Mouse (Mus musculus): ENCODE measurements around the gene C2cd5.
"Not testable (repeated sequence)": the region's sequence is repeated elsewhere in the genome, so short reads cannot be mapped to it uniquely, and the experiment has no call there.

Gene C2cd5

DNA sequence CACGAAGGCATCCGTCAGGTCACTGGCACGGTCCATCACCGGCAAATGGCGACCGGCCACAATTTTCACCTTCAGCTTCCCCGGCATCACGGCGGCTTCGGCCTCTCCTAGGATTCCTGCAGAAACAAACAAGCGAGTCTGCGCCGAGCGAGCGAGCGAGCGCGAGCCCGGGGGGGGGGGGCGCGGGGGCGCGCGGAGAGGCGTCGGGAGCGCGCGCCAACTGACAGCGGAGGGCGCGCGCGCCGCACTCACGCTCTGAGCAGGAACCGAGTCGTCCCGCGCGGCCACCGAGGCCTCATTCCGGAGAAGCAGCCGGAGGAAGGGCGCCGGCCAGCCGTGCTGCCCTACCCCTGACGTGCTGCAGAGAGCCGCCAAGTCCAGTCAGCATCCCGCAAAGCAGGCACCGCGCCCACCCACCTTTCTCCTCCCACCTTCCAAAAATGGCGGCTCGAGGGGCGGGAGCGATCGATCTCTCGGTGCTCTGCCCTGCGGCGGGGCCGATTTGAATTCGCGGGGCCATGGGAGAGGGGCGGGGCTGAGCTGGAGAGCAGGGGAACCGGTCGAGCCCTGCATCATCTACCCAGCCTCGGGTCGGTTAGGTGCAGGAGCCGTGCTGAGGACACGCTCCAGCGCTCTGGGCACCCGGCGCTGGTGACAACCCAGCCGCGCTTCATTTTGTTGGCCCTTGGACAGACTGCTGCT, at the start of gene C2cd5:
Gene C2cd5, minus strand, starts transcription at position 461 of the 702 bp plus-strand sequence.
- peak; percentile 98 for DNase-seq

DNA sequence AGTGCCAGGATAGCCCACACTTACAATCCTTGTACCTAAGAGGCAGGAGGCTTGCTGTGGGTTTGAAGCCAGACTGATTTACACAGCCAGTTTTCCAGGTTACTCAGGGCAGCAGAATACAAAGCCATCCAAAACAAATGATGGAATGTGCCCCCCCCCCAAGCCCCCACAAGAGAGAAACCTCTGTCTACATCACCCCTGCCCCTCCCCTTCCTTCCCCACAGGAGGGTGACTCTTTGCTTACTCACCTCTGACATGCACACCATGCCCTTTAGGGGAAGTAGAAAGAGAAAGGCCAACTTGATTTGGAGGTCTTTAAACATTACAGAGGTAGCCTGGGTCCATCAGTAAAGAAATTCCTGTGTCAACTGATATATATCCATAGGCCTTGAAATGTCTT, 48.9 kb upstream of the C2cd5 start:
- no peak for DNase-seq

DNA sequence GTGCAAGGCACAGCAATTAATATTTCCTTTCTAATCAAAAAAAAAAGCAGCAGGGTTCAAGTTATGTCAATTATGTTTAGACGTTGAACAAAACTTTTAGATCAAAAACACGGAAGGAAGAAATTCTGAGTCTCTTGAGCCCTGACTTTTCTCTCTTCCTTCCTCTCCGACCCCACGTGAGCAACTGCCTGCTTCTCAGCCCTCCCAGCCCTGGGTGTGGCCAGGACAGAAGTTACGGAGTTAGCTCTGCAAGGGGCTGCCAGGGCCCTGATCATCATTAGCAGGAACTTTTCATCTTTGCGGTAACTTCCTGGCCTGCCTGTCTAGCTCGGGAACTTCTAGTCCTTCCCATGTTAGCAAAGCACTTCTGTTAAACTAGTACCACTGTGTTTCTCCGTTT, 46.8 kb upstream of the C2cd5 start:
- DNase-seq, result no peak

DNA sequence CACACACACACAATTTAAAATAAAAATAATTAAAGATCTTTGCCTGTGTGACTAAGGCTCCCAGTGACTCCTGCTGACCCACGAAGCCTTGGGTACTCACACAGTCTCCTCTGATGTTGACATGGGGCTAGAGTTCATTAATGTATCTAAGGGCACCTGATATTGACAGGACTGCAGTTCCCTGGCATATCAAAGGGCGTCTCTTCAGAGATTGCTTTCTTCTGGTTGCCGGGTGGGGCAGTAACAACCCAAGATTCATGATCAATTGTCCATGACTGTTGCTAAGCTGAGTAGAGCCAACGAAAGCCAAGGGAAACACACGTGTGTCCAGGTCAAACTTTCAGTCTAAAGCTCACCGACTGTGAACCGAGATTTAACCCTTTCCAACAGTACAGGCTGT, 45.1 kb upstream of the C2cd5 start:
- DNase-seq, result no peak

DNA sequence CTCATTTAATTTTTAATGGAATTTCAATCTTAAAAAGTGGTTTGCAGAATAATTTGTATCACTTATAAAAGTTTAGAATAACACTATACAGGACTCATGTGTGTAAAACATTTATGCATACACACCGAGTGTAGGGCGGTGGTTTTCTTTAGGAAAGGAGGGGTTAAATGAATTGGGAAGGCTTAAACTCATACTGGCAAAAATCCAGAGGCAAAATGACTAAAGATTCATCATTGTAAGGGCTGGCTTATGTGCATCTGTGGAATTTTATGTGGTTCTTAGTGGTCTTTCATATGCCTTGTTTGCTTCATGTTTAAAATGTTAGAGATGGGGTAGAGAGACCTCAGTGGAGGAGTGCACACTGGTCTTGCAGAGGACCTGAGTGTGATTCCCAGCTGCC, 44.6 kb upstream of the C2cd5 start:
- no peak for DNase-seq

DNA sequence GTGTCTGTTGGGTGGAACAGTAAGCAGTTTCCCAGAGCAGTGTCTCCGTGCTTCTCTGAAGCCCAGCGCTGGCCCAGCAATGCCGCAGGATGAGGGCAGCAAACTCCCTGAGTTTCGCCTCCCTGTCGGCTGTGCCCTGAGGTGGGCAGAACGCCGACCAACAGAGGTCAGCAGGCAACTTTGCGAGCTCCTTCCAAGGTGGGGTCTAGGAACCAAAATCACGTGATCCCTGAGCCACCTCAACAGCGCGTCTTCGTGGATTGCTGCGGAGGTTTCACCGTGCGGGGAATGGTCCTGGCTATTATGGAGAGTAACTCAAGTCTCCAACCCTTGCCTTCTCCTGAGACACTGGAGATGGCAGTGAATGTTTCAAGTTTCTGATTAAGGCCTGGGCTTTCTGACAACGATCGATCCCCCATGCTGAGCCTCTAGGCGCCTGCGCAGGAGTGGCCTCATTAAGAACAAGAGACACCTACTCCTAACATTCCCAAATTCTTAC, 43.9 kb upstream of the C2cd5 start:
- DNase-seq, result no peak

DNA sequence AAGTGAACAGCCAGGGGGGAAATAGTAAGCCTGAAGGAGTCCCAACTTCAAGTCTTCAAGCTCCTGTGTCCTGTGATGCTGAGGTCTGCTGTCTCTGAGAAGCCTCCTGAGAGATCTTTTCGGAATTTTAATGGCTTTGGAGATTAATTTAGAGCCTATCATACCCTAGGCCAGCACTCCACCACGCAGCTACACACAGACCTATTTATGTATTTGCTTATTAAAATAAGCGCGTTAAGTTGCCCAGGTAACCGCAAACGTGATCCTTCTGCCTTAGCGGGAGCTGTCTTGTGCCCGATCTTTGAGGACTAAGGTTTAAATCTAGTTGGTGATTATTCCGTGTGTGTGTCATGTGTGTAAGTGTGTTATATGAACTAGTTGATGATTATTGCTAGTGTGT, 43.4 kb upstream of the C2cd5 start:
- DNase-seq, result no peak

DNA sequence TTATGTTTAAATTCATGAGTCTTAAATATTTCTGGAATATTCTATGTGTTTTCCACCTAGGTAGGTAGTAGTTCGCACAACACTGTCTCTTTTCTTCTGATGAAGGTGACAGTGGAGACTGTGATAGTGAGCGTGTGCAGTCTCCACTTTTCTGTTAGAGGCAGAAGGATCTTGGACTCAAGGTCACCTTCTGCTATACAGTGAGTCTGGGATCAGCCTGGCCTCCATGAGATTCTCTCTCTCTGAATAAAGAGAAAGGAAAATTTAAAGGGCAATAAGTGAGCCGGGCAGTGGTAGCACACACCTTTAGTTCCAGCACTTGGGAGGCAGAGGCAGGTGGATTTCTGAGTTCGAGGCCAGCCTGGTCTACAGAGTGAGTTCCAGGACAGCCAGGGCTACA, 42.9 kb upstream of the C2cd5 start:
- no peak for DNase-seq

DNA sequence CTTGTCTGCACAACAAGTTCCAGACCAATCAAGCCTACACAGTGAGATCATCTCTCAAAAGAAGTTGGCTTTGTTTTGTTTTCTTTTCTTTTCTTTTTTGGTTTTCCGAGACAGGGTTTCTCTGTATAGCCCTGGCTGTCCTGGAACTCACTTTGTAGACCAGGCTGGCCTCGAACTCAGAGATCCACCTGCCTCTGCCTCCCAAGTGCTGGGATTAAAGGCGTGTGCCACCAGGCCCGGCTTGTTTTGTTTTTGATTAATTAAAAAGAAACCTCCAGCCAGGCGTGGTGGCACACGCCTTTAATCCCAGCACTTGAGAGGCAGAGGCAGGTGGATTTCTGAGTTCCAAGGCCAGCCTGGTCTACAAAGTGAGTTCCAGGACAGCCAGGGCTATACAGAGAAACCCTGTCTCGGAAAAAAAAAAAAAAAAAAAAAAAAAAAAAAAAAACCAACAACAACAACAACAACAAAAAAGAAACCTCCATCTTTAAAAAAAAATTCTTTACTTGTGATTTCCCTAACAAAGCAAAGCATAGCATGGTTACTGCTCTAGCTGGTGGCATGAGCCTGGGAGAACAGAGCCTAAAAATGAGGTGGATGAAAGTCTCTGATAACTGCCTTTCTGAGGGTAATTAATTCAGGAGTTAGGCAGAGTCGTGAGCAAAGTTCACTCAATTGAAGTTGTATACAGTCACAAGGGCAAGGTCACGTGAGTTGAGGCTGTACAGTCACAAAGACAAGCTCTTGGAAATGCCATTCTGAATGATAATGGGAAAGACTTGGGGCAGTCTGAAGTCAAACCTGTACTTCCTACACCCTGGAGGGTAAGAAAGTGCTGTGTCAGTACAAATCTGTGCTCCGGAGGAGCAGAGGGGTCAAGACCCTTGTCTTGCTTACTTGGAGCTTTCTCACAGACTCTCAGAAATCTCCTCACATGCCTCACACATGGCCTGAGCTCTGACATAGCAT, 42.0 kb upstream of the C2cd5 start:
- DNase-seq, result not testable (repeated sequence)

DNA sequence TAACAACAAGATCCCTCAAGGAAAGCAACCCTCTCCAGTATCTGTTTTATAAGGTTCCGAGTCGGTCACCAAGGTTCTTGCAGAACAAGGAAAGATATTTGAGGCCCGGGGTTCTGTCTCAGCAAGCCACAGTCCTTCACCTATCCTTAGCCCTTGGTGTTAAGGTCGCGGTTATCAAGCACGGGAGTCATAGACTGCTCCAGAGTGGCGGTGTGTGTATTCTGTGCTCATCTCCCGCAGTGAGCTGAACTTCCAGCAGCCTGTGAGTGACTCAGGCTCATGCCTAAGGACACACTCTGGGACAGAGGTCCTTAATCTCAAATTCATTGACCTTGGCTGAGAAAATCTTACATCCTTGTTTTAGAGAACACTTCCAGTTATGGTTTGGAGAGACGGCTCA, 40.9 kb upstream of the C2cd5 start:
- DNase-seq, result no peak

DNA sequence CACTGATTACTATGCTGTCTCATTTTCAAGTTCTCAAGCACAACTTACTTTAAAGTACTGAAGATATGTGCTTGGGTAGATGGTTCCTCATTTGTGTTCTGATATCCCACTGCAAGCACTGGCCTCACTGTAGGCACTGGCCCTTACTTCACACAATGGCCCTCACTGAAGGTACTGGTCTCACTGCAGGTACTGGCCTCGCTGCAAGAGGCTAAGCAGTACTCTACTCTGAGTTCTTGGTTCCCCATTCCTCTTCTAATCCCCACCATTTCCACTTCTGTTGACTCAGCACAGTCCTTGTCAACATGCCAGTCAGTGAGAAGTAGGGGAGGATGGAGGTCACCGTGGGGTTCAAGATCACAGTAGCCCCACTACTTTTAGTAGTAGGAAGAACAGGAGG, 39.5 kb upstream of the C2cd5 start:
- DNase-seq, result no peak

DNA sequence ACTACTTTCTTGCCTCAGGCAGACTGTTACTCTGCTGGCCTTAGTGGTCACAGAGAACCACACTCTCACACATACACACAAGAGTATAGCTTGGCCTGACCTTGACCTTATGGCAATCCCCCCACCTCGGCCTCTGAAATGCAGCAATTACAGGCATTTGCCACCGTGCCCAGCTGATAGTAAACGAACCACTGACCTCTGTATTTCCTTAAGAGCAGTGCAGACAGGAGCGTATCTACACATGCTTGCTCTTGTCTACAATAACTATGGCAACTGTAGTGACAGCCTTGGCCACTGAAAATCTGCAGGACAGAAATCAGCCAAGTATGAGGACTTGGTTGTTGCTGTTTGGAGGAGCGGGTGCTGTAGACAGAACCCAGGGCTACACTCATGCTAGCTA, 37.4 kb upstream of the C2cd5 start:
- no peak for DNase-seq

DNA sequence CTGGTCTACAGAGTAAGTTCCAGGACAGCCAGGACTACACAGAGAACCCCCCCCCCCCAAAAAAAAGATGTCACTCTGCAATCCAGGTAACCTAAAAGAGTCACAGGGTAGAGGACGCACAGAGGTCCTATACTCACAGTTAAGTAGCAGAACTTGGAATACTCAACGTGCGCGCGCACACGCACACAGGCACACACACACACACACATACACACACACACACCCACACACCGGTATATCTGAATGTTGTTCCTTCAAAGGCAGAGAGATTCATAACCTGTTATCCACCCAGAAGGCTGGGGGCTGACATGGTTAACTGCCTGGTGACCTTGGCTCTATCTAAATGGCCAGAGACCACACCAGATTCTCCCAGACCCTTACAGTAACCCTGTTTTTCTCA, 36.7 kb upstream of the C2cd5 start:
- no peak for DNase-seq

DNA sequence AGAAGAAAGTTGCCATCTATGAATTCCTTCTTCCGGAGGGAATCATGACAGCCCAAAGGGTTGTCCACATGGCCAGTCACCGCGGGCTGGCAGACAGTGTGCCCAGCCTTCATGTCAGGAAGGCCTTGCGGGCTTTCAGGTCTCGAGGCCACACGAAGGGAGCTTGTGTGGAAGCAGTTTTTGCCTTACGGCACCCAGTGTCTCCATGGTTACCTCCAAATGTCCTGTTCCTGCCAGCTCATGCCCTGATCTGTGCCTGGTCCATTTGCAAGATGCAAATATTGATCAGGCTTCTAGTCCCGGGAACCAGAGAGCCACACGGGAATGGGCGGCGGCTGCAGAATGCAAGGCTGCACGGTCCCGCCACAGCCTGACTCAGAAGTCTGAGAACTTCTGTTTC, 35.2 kb upstream of the C2cd5 start:
- DNase-seq, result no peak

DNA sequence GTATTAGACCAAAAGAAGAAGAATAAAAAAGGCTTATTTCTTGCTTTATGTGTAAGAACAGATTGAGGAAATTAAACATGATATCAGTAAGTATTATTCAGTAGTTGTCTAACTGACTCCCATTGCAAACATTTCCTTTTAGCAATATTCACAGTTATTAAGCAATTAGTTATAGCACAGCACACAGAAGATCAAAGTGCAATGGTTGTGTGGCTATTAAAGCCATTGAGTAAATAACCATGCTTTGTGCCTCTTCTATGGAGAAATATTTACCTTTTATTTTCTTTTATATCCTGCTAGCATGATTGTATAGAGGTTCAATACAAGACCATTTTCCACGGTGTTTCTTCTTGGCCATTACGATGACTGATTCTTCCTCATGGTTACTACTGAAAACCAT, 33.2 kb upstream of the C2cd5 start:
- no peak for DNase-seq

DNA sequence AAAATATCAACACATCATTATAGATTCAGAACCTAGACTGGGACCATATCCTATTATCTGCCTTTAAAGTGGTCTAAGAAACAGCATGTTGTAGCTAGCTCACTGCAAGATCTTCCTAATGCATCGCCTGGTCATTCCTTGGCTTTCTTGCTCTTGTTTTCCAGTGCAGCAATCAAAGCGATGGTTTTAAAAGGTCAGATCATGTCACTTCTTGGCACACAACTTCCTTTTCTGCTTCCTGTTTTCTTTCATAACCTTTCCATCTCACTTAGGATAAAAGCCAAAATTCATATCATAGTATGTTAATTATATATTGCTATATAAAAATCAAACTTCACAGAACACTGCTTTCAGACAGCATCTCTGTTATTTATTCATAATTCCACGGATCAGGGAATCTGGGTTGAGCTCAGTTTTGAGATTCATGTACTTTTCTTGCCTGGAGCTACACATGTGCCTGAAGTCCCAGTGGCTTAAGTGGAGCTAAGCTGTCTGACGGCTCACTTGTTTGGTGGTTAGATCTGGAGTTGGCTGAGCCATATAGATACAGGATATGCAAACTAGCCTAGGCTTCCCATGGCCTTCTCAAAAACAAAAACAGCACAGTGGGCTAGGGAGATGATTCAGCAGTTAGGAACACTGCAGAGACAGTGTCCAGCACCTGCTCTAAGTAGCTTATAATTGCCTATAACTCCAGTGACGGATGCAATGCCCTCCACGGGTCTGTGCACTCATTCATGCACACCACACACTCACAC, 32.1 kb upstream of the C2cd5 start:
- no peak for DNase-seq

DNA sequence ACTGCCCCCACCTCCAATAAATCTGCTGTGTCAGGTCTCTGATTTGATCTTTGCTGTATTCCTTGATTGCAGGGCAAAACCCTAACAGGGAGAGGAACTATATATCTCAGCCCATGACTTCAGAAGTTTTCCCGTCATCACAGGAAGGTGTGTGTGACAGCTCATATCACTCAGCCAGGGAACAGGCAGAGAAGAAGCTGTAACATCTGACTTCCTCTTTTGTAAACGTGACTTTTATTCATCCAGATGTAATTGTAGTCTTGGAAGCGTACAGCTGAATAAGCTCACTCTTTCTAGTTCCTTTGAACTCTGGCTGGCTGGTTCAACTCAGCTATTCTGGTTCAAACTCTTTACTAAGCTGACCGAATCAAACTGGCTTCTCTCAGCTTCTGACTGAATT, 30.5 kb upstream of the C2cd5 start:
- no peak for DNase-seq

DNA sequence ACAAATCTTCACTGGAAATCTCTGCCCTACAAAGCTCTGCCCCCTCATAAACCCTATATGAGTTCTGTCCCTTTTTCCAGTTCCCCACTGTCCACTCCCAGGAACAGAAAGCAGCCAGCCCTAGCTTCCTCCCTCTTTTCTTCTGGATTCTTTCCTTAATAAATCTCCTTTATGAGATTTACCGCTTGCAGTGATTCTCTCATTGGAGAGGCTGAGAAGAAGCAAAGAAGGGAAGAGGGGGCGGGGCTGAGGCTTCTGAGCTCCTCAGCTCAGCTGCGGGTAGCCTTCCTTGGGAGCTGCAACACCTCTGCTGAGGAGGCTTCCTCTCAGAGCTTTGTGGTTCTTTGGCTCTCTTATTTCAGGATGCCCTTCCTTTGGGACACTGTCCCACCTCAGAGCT, 30.0 kb upstream of the C2cd5 start:
- no peak for DNase-seq

DNA sequence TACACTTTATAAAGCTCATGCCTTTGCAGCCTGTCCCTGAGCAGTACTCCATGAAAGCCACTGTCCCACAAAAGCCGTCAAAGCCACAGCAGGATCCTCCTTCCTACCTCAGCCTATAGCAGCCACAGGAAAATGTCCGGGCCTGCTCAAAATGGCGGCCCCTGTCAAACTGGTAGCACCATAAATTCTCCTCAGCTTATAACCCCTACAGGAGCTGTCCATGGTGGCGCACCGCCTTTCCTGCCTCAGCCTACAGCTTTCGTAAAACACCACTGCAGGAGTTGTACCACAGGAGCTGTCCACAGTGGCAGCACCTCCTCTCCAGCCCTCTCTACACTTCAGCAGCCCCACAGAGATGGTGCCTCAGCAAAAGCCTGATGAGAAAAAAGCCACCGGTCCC, 29.5 kb upstream of the C2cd5 start:
- no peak for DNase-seq

DNA sequence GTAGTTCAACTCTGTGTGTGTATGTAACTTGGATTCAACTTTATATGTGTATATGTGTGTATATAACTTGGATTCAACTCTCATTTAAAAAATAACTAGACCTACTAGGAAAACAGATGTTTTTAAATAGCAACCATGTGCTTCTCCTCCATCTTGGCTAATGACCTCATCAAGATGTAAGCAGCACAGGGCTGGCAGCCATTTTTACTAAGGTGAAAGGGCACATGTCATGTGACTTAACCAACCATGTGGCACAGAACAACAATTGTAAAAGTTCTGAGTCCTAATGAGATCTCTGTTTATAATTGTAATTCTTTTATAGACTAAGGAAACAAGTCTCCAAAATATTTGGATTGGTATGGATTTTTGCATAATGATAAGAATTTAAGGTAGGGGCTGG, 25.8 kb upstream of the C2cd5 start:
- no peak for DNase-seq

DNA sequence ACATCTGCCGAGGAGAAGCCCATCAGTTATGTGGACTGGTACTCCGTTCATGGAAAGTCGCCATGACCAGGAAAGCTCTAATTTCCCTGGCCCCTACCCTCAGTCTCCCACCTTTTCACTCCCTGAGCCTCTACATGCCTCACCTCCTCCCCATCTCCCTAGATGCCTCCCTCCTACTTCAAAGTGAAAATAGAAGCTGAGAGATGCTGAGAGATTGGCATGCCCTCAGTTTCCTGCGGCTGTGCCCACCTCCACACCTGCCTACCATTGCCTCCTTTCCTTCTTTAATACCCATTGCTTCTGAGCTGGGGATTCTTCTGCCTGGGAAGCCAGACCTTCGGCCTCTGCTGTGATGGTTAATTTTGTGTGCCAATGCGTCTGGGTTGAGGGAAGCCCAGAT, 19.4 kb upstream of the C2cd5 start:
- DNase-seq, result no peak

DNA sequence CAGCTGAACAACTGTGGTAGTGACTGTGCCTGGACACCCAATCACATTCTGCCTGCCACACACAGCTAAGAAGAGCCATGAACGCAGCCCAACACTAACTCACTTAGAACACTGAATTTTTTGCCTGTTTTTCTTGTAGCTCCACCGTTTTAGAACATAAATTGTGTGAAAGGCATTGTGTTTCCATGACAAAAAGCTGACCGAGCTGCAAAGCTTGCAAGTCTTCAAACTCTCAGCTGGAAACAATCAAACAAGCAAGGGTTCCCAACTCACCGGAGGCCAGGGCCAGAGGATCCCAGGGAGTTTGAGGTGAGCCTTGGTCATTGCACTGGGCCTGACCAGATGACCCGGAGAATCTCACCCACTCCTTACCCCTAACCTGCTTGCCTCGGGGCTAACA, 16.8 kb upstream of the C2cd5 start:
- no peak for DNase-seq

DNA sequence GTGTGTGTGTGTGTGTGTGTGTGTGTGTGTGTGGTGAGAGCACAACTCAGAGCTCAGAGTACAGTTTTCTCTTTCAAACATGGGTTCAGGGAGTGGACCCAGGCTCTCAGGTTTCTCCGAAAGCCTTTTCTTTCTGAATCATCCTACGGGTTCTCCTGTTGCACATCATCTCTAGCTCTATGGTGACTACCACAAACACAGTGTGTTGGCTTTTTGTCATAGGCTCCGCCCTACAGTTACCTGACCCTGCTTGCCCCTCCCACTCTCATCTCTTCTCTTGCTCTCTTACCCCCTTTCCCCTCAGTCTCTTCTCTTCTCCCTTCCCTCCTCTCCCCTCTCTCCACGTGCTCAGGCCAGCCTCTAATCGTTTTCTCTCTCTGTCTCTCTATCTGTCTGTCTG, 15.6 kb upstream of the C2cd5 start:
- DNase-seq, result no peak

All from lung, postnatal 14 days (tissue).